Mouse (Mus musculus) stomach, embryonic 14.5 days (tissue): ENCODE measurements around the gene Cpa5. TPM values are rescaled to one million over a fixed set of nuclear protein-coding genes. Genes with fewer than 3 reads are reported as not detected.
A peak's percentile ranks its signal among the peaks of the same experiment; 100 is the strongest.

Experiments
- ATAC-seq: fragments of 200-750 bp; cut with Nextera tagmentation; 2 replicates; pipeline ENCODE4 v1.8.0; 2017; ENCODE audit warnings: low read depth, moderate TSS enrichment; ENCODE audit not compliant: insufficient number of reproducible peaks, insufficient read depth, low FRiP score
- H3K27ac ChIP-seq: fragments of 300-500 bp; sonication (generic); 2 replicates; pipeline ENCODE4 v1.5.1; 2014; ENCODE audit warnings: mild to moderate bottlenecking, low read length, moderate library complexity, mixed read lengths
- H3K27me3 ChIP-seq: fragments of 300-500 bp; sonication (generic); 2 replicates; pipeline ENCODE4 v1.6.1; 2014; ENCODE audit warnings: low read length, control low read depth, mixed read lengths; ENCODE audit not compliant: control insufficient read depth, insufficient read depth
- H3K36me3 ChIP-seq: fragments of 300-500 bp; sonication (generic); 2 replicates; pipeline ENCODE4 v1.6.1; 2014; ENCODE audit warnings: mild to moderate bottlenecking, control low read depth, low read length, moderate library complexity, mixed read lengths; ENCODE audit not compliant: control insufficient read depth, insufficient read depth
- H3K4me1 ChIP-seq: fragments of 300-500 bp; sonication (generic); 2 replicates; pipeline ENCODE4 v1.6.1; 2014; ENCODE audit warnings: low read length, control low read depth, mixed read lengths; ENCODE audit not compliant: control insufficient read depth, insufficient read depth
- H3K4me2 ChIP-seq: fragments of 300-500 bp; sonication (generic); replicated peaks from 2 replicates; pipeline ENCODE4 v1.6.1; 2014; ENCODE audit warnings: low read depth, low read length, control low read depth
- H3K4me3 ChIP-seq: fragments of 300-500 bp; sonication (generic); 2 replicates; pipeline ENCODE4 v1.5.1; 2014; ENCODE audit warnings: low read depth, low read length, control low read depth
- H3K9ac ChIP-seq: fragments of 300-500 bp; sonication (generic); replicated peaks from 2 replicates; pipeline ENCODE4 v1.6.1; 2014; ENCODE audit warnings: low read depth, mild to moderate bottlenecking, control low read depth, low read length, moderate library complexity, mixed read lengths
- H3K9me3 ChIP-seq: fragments of 300-500 bp; sonication (generic); 2 replicates; pipeline ENCODE4 v1.6.1; 2016; ENCODE audit warnings: low read depth, low read length, control low read depth; ENCODE audit not compliant: control insufficient read depth
- WGBS: fragments of 180-500 bp; shearing (Covaris S2); extraction: QIAGEN DNeasy Blood & Tissue Kit; methylation state at CpG from one replicate; pipeline ENCODE4 v1.1.7; 2014; 5-methylcytosine and 5-hydroxymethylcytosine counted together
- polyA plus RNA-seq: library from polyadenylated mRNA; unstranded; fragments of >200 nt; fragmentation: Nextera tagmentation; extraction: Ambion mirVana; gene quantifications from 2 replicates; pipeline ENCODE4 v1.2.1, GENCODE M21; 2014

The Cpa5 gene
- polyA plus RNA-seq, 1 experiment from 2014 or later = 0.13 TPM

GRCm38 (mm10) chr6:30654932-30655331 lies 44.1 kb downstream of the Cpa5 start:
- peak overlapping the region; percentile 28 for H3K27ac ChIP-seq
- no peak for ATAC-seq
- WGBS = 69% methylated on average over 3 of the region's 3 CpGs
- no peaks in the 10 kb centered on the region for H3K27me3 ChIP-seq
- H3K4me3 ChIP-seq = no peak overlapping the region
- peaks cover 26% of the 10 kb centered on the region for H3K4me1 ChIP-seq
- no peaks in the 10 kb centered on the region for H3K9me3 ChIP-seq
- no peaks in the 10 kb centered on the region for H3K36me3 ChIP-seq
- H3K9ac ChIP-seq = no peak overlapping the region
- no peak overlapping the region for H3K4me2 ChIP-seq

- H3K36me3 ChIP-seq = no peaks in the 10 kb centered on the region
- no peaks in the 10 kb centered on the region for H3K27me3 ChIP-seq
- no peak overlapping the region for H3K4me2 ChIP-seq
- no peak for ATAC-seq
- WGBS = 94% methylated on average over 12 of the region's 12 CpGs
- H3K9ac ChIP-seq = no peak overlapping the region
- peak overlapping the region; percentile 45 for H3K27ac ChIP-seq
- peaks cover 26% of the 10 kb centered on the region for H3K4me1 ChIP-seq
- no peaks in the 10 kb centered on the region for H3K9me3 ChIP-seq
- no peak overlapping the region for H3K4me3 ChIP-seq
Measured at GRCm38 (mm10) chr6:30657279-30657678, 46.5 kb downstream of the Cpa5 start.

GRCm38 (mm10) chr6:30658619-30659018 lies 47.8 kb downstream of the Cpa5 start:
- H3K27ac ChIP-seq = no peak overlapping the region
- no peaks in the 10 kb centered on the region for H3K36me3 ChIP-seq
- no peak overlapping the region for H3K4me3 ChIP-seq
- H3K9ac ChIP-seq = no peak overlapping the region
- no peak overlapping the region for H3K4me2 ChIP-seq
- no peaks in the 10 kb centered on the region for H3K9me3 ChIP-seq
- 76% methylated on average over 9 of the region's 9 CpGs for WGBS
- H3K27me3 ChIP-seq = no peaks in the 10 kb centered on the region
- H3K4me1 ChIP-seq = peaks cover 18% of the 10 kb centered on the region
- no peak for ATAC-seq

GRCm38 (mm10) chr6:30664776-30665175 lies 54.0 kb downstream of the Cpa5 start:
- Histone ChIP-seq H3K4me3 (no peak overlapping the region), H3K4me2 (no peak overlapping the region), H3K9ac (no peak overlapping the region), H3K4me1 (peaks cover 14% of the 10 kb centered on the region; the same call in 1 of the 2 replicates), H3K27me3 (no peaks in the 10 kb centered on the region), H3K27ac (peak overlapping the region; percentile 69), H3K9me3 (no peaks in the 10 kb centered on the region), H3K36me3 (no peaks in the 10 kb centered on the region)
- WGBS = 54% methylated on average over 6 of the region's 6 CpGs
- no peak for ATAC-seq

GRCm38 (mm10) chr6:30665296-30665695 lies 54.5 kb downstream of the Cpa5 start:
- no peak overlapping the region for H3K9ac ChIP-seq
- H3K27ac ChIP-seq = peak overlapping the region; percentile 69
- H3K36me3 ChIP-seq = no peaks in the 10 kb centered on the region
- H3K27me3 ChIP-seq = no peaks in the 10 kb centered on the region
- H3K4me1 ChIP-seq = peaks cover 14% of the 10 kb centered on the region; the same call in 1 of the 2 replicates
- no peak overlapping the region for H3K4me3 ChIP-seq
- no peak overlapping the region for H3K4me2 ChIP-seq
- no peak for ATAC-seq
- WGBS = 14% methylated on average over 4 of the region's 4 CpGs
- no peaks in the 10 kb centered on the region for H3K9me3 ChIP-seq

- H3K27ac ChIP-seq = peak overlapping the region; percentile 69; the same call in 1 of the 2 replicates
- H3K27me3 ChIP-seq = no peaks in the 10 kb centered on the region
- ATAC-seq = no peak
- peaks cover 14% of the 10 kb centered on the region; the same call in 1 of the 2 replicates for H3K4me1 ChIP-seq
- H3K9ac ChIP-seq = no peak overlapping the region
- no peak overlapping the region for H3K4me3 ChIP-seq
- no peaks in the 10 kb centered on the region for H3K36me3 ChIP-seq
- no peak overlapping the region for H3K4me2 ChIP-seq
- H3K9me3 ChIP-seq = no peaks in the 10 kb centered on the region
- WGBS = 47% methylated on average over 6 of the region's 6 CpGs
Measured at GRCm38 (mm10) chr6:30666043-30666442, 55.2 kb downstream of the Cpa5 start.

- ATAC-seq = no peak
- Histone ChIP-seq H3K9me3 (no peaks in the 10 kb centered on the region), H3K4me1 (peaks cover 15% of the 10 kb centered on the region; the same call in 1 of the 2 replicates), H3K9ac (no peak overlapping the region), H3K27ac (peak overlapping the region; percentile 15; the same call in 1 of the 2 replicates), H3K4me3 (no peak overlapping the region), H3K36me3 (no peaks in the 10 kb centered on the region), H3K4me2 (no peak overlapping the region), H3K27me3 (no peaks in the 10 kb centered on the region)
- 56% methylated on average over 5 of the region's 5 CpGs for WGBS
Measured at GRCm38 (mm10) chr6:30667585-30667984, 56.8 kb downstream of the Cpa5 start.

- no peak for ATAC-seq
- no peaks in the 10 kb centered on the region for H3K36me3 ChIP-seq
- no peak overlapping the region for H3K4me3 ChIP-seq
- no peaks in the 10 kb centered on the region for H3K9me3 ChIP-seq
- peaks cover 32% of the 10 kb centered on the region for H3K4me1 ChIP-seq
- H3K9ac ChIP-seq = no peak overlapping the region
- no peaks in the 10 kb centered on the region for H3K27me3 ChIP-seq
- no peak overlapping the region for H3K27ac ChIP-seq
- H3K4me2 ChIP-seq = no peak overlapping the region
- 81% methylated on average over 5 of the region's 5 CpGs for WGBS
Measured at GRCm38 (mm10) chr6:30671696-30672095, 60.9 kb downstream of the Cpa5 start.
